Mouse (Mus musculus): ENCODE measurements around the gene Ctnnbl1.

DNA sequence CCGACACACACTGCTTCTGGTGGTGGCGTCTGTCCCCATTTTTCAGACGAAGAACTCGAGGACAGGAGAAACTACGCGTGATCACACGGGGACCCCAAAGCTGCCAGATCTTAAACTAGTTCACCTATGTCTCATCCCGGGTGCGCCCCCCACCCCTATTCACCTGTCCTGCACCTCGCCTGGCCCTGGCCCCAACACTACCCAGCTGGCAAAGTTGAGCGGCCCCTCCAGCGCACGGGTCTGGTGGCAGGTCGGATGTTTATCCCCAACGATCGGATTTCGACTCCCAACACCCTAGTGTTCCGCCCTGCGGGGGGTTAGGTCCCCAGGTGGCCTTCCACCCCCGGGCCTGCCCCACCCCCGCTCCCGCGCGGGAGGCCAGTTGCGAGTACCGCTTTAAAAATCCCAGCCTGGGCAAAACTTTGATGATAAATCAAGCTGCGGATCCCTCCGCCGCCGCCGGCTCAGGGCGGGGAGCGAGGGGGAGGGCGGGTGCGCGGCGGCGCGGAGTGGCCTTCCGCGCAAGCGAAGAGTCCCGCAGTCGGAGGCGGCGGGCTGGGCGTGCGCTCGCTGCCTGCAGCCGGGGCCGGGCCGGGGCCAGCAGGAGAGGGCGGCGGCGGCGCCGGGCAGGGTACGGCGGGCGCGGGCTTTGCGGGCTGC, 177.0 kb downstream of the Ctnnbl1 start, which contains the start of gene Vstm2l:
- TF ChIP-seq CTCF (IDR thresholded peaks at IDR 0.05; ENCODE audit: low read depth) (no peak), EP300 (IDR thresholded peaks at IDR 0.05; ENCODE audit: low read depth) (no peak)

Measured in liver, embryonic 14.5 days (tissue).